Mouse (Mus musculus) MEL-GATA-1-ER (cell line): ENCODE results near the gene Zc3h6.
A peak's percentile ranks its signal among the peaks of the same experiment; 100 is the strongest.

Source experiments
- DNase-seq: peaks from one replicate; pipeline ENCODE4 v3.0.0-alpha.2; 2012; ENCODE audit warnings: low read depth; ENCODE audit errors: extremely low read depth

Zc3h6 gene

GRCm38 (mm10) chr2:129024820-129025219, 57.6 kb downstream of the Zc3h6 start:
- no peak for DNase-seq

GRCm38 (mm10) chr2:129035381-129035780, 68.2 kb downstream of the Zc3h6 start:
- DNase-seq: no peak

- no peak for DNase-seq
These were observed 71.3 kb downstream of the Zc3h6 start for GRCm38 (mm10) chr2:129038426-129038936.

GRCm38 (mm10) chr2:129038937-129039631, 71.9 kb downstream of the Zc3h6 start:
- DNase-seq: no peak

DNA sequence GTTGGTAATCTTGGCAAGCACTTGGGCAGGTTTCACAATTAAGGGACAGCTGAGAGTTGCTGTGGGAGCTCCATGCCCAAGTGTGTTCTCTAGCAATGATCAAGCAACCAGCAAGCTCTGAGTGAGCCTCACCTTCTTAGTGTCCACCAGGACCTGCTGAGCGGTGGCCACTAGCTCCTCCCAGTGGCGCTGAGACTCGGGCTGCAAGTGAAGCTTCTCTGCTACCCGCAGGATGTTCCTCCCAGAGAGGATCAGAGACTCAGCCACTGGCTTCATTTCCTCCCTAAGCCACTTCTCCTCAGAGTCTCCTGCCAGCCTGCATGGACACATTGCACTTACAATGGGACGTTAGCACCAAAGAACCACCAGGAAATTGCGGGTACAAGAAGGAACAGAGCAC, 73.4 kb downstream of the Zc3h6 start:
- no peak for DNase-seq

DNA sequence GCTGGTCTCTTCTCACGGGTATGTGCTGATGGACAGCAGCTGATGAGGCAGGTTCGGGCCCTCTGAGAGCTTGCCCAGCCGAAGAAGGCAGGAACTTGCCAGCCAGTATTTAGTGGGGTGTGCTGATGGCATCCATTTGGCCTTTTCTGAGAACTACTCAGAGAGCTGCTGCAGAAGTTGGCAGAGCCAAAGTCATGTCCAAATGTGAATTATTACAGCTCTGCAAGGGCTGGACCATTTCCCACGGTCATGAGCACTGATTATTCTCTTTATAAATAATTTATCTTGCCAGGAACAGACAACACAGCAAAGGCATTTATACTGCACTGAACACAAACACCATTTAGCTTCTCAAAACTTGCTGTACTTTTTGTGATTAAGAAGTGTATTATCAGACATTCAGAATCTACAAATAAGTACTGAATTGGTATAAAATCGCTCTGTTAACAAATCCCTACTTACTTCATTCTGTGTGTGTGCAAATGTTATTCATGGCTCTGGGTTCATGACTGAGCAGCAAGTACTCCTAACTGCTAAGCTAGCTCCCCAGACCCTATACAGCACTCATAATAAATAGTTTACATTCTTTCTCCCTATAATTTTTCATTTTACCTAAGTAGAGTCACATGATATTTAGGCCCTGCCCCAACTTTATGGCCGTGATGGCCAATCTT, 79.1 kb downstream of the Zc3h6 start:
- DNase-seq: no peak

DNA sequence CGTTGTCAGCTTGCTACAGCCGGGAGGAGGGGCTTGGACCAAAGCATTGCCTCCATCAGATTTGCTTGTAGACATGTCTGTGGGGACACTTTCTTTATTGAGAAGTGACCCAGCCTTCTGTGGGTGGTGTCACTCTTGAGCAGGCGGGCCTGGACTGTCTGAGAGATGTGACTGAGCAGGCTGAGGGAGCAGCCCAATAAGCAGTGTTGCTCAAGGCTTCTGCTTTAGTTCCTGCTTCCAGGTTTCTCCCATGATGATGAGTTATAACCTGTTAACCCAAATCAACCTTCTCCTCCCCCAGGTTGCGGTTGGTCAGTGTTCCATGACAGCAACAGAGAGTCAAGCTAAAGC, 79.6 kb downstream of the Zc3h6 start:
- no peak for DNase-seq

GRCm38 (mm10) chr2:129047811-129048210, 80.6 kb downstream of the Zc3h6 start, which contains the start of gene Vinac1:
Vinac1 (minus strand) TSS chr2:129048172.
- DNase-seq: no peak

DNA sequence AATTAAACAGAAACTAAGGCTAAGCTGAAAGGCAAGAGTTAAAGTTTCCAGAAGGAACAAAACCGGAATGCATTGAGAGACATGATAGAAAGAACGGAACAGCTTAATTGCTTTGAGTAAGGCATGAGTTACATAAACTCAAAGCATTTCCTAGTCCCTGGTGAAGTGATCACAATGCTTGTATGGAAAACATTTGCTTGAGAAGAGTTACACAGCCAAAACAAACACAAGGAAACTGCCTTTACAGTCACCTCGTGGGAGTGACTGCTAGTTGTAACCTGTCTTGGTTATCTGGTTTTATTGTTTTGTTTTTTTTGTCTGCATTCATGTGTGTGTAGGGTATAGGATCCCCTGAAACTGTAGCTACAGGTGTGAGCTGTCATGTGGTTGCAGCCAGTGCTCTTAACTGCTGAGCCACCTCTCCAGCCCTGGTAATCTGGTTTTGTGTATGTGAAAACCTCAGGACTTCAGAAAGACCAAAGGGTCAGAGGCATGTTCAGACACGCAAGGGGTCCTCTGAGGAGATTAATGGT, 85.3 kb downstream of the Zc3h6 start:
- DNase-seq: no peak

GRCm38 (mm10) chr2:129055741-129056140, 88.5 kb downstream of the Zc3h6 start:
- DNase-seq: no peak

GRCm38 (mm10) chr2:129056597-129056996, 89.4 kb downstream of the Zc3h6 start:
- peak; percentile 6 for DNase-seq

GRCm38 (mm10) chr2:129057256-129057655, 90.1 kb downstream of the Zc3h6 start:
- no peak for DNase-seq

- DNase-seq: no peak
These were observed 90.7 kb downstream of the Zc3h6 start for GRCm38 (mm10) chr2:129057920-129058361.

DNA sequence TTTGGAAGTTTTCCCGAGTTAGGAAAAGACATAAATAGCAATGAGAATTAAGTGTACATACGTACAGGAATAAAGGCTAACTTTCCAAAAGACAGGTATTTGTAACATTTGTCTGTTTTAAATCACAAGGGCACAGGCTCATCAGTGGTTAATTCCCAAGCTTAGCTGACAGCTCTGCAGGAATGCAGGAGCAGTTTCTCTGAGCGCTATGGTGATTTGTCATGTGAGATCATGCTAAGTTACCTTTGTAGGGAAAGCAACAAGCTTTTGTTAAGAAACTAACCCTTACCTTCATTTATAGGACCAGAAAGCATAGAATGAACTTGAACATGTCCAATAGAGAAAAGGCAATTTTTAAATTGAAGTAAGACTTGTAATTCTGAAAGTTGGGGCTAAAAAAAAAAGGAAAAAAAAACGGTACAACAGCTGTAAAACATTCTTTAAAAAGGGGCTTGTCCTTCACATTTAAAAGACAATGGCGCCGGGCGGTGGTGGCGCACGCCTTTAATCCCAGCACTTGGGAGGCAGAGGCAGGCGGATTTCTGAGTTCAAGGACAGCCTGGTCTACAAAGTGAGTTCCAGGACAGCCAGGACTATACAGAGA, 94.4 kb downstream of the Zc3h6 start:
- no peak for DNase-seq

GRCm38 (mm10) chr2:129065437-129066282, 98.5 kb downstream of the Zc3h6 start, which contains the start of gene Ttl:
Ttl (plus strand) TSS chr2:129065942.
- DNase-seq: no peak

DNA sequence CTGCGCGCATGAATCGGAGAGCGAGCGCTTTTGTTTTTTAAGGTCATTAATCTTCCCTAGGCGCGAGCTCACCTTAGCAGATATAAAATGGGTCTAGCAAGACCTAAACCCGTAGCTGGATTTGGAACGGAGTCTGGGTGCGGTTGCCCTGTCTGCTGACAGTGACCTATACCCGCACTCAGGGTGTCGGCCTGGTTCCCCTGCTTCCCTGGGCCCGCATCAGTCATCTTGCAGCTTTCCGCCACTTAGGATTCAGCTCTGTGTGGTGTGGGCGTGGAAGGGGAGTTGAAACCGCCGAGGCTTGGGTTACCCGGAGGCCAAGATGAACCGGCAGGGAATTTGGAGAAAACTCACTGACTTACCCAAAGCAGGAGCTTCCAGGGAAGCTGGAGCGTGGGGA, 99.1 kb downstream of the Zc3h6 start:
- DNase-seq: no peak
